Comparison of ENCODE assay signal across 14 mouse cellular contexts in genomic region chr13:5837174-5837777, GRCm38 (mm10). TPM values are rescaled to one million over a fixed set of nuclear protein-coding genes. Genes with fewer than 3 reads are reported as not detected.
A peak's percentile ranks its signal among the peaks of the same experiment; 100 is the strongest.
DNase-seq lines count a peak whose midpoint lies in the region; ATAC-seq and TF ChIP-seq lines count a peak whose summit lies in the region.
"Had no signal": no experiment of that assay in that cellular context is flagged by ENCODE, and none has a peak within 500 bp of the region (broad histone marks: within the 10 kb centered on the region; RNA-seq: fewer than 3 reads in every experiment).

No protein-coding gene starts in this region.

- peak; percentile 72 for ATAC-seq in frontal cortex, adult (ENCODE audit: low TSS enrichment)
- peak; percentile 57; the same call in 1 of the 2 replicates for ATAC-seq in liver, embryonic 11.5 days (replicated peaks; ENCODE audit: low FRiP score)
- no peak for ATAC-seq in liver, embryonic 12.5 days
- peak; percentile 100 for ATAC-seq in Patski
- ATAC-seq in megakaryocyte progenitor cell, adult 5-6 weeks (replicated peaks; ENCODE audit: poor library complexity): 0 out of 2 replicates have a peak, but pooled peaks have one; percentile 20
- ATAC-seq: CD4-positive, CD25-positive, alpha-beta regulatory T cell, adult 4 months; midbrain, embryonic 16.5 days had no signal

- intact Hi-C loops in left cerebral cortex, postnatal 4 days (cut with DNase I): no loop called here

- H3K4me3 ChIP-seq in liver, embryonic 11.5 days (ENCODE audit: low read depth, low read length): no peak overlapping the region
- no peak overlapping the region for H3K4me3 ChIP-seq in liver, embryonic 12.5 days
- H3K4me3 ChIP-seq: lung, embryonic 15.5 days; neural tube, embryonic 15.5 days had no signal

- no peaks in the 10 kb centered on the region for H3K27me3 ChIP-seq in liver, embryonic 11.5 days (replicated peaks; ENCODE audit: control insufficient read depth, insufficient read depth, low read length)
- H3K27me3 ChIP-seq in liver, embryonic 12.5 days (replicated peaks): no peaks in the 10 kb centered on the region
- no peaks in the 10 kb centered on the region for H3K27me3 ChIP-seq in Patski
- H3K27me3 ChIP-seq: lung, embryonic 15.5 days; neural tube, embryonic 15.5 days had no signal

- no peaks in the 10 kb centered on the region for H3K4me1 ChIP-seq in liver, embryonic 11.5 days (replicated peaks; ENCODE audit: control insufficient read depth, insufficient read depth, low read length)
- H3K4me1 ChIP-seq in liver, embryonic 12.5 days: no peaks in the 10 kb centered on the region
- H3K4me1 ChIP-seq: lung, embryonic 15.5 days; neural tube, embryonic 15.5 days had no signal

- H3K9ac ChIP-seq in liver, embryonic 11.5 days (ENCODE audit: low read depth, low read length): no peak overlapping the region
- no peak overlapping the region for H3K9ac ChIP-seq in liver, embryonic 12.5 days
- H3K9ac ChIP-seq: lung, embryonic 15.5 days; neural tube, embryonic 15.5 days had no signal

- in situ Hi-C loops in Patski (cut with MboI; ENCODE audit: low pct_unique_long_range_greater_than_20kb): no loop called here

- POLR2A ChIA-PET in Patski (lab: Charles Lee): no interaction called here

- no peak for DNase-seq in frontal cortex, postnatal 10 days (ENCODE audit: low spot score in 2 of 2)
- no peak for DNase-seq in liver, embryonic 11.5 days (ENCODE audit: low spot score)
- DNase-seq in Patski (ENCODE audit: low read depth, low spot score): peak; percentile 88
- DNase-seq in left cerebral cortex, adult 9 months (ENCODE audit: low spot score in 2 of 2): no peak
- DNase-seq in left cerebral cortex, postnatal 4 days: no peak
- DNase-seq: gastrocnemius, postnatal 10 days; thymus, adult 18-20 months had no signal

- TF ChIP-seq CTCF in Patski (IDR thresholded peaks at IDR 0.05): no peak

- no peak overlapping the region for H3K4me2 ChIP-seq in liver, embryonic 11.5 days
- H3K4me2 ChIP-seq in liver, embryonic 12.5 days: no peak overlapping the region
- H3K4me2 ChIP-seq: lung, embryonic 15.5 days; neural tube, embryonic 15.5 days had no signal

- H3K27ac ChIP-seq in liver, embryonic 11.5 days (ENCODE audit: low read depth, low read length): no peak overlapping the region
- no peak overlapping the region for H3K27ac ChIP-seq in liver, embryonic 12.5 days
- H3K27ac ChIP-seq: lung, embryonic 15.5 days; neural tube, embryonic 15.5 days had no signal

- H3K36me3 ChIP-seq in liver, embryonic 11.5 days (ENCODE audit: control insufficient read depth, insufficient read depth, low read length): no peaks in the 10 kb centered on the region
- no peaks in the 10 kb centered on the region for H3K36me3 ChIP-seq in liver, embryonic 12.5 days
- H3K36me3 ChIP-seq: lung, embryonic 15.5 days; neural tube, embryonic 15.5 days had no signal

- H3K9me3 ChIP-seq in liver, embryonic 11.5 days (ENCODE audit: control insufficient read depth, low read length): no peaks in the 10 kb centered on the region
- no peaks in the 10 kb centered on the region for H3K9me3 ChIP-seq in liver, embryonic 12.5 days (replicated peaks)
- H3K9me3 ChIP-seq: lung, embryonic 15.5 days; neural tube, embryonic 15.5 days had no signal

- WGBS in liver, embryonic 11.5 days: 80% methylated on average over 4 of the region's 4 CpGs
- WGBS in liver, embryonic 12.5 days (ENCODE audit: insufficient replicate concordance): 63% methylated on average over 4 of the region's 4 CpGs

- CTCF ChIA-PET in Patski (lab: Charles Lee): interaction anchor here (0.6 to 1.4 kb wide), 2 partner anchors 30 to 631 kb away, joined by 3 to 4 read pairs; no protein-coding TSS in a partner anchor

RNA-seq across cellular contexts. Expression of gene Klf6, which starts 24.0 kb away (rescaled TPM):
- polyA plus RNA-seq in liver, embryonic 11.5 days (2014; fragmentation: Nextera tagmentation; extraction: Ambion mirVana): 25.7 and 31.5 TPM in 2 replicates
- polyA plus RNA-seq in liver, embryonic 12.5 days (2016; fragmentation: Nextera tagmentation; extraction: Ambion mirVana): 24.7 and 26.3 TPM in 2 replicates
- 98.7 TPM for polyA plus RNA-seq in Patski (2021)
- 30.6 and 65.4 TPM in 2 replicates for total RNA-seq in megakaryocyte progenitor cell, adult 5-6 weeks (2015)
- 39.1 and 62.3 TPM in 2 replicates for total RNA-seq in megakaryocyte progenitor cell, adult 5-6 weeks (2017)
- 100 to 1,000 TPM; 112 to 117 TPM for total RNA-seq in left cerebral cortex, postnatal 4 days (2021)
